8 mouse cellular contexts compared by ENCODE assay signal in genomic region chr15:80797757-80798156, GRCm38 (mm10).
DNase-seq lines count a peak whose midpoint lies in the region; ATAC-seq and TF ChIP-seq lines count a peak whose summit lies in the region.

No protein-coding gene starts in this region.

- H3K9me3 ChIP-seq in hindbrain, embryonic 10.5 days: no peaks in the 10 kb centered on the region
- no peaks in the 10 kb centered on the region for H3K9me3 ChIP-seq in limb, embryonic 15.5 days
- no peaks in the 10 kb centered on the region for H3K9me3 ChIP-seq in midbrain, embryonic 16.5 days (replicated peaks; ENCODE audit: control insufficient read depth, low read length, poor library complexity, severe bottlenecking)

- DNase-seq in layer of hippocampus, postnatal 10 days (ENCODE audit: low spot score in 2 of 2): peak; percentile 15 to 24
- no peak for DNase-seq in layer of hippocampus, postnatal 14 days (ENCODE audit: low spot score in 2 of 2)
- peak; percentile 53 for DNase-seq in hindbrain, embryonic 10.5 days (ENCODE audit: low spot score)

- H3K27me3 ChIP-seq in hindbrain, embryonic 10.5 days (ENCODE audit: insufficient read depth, poor library complexity, severe bottlenecking): no peaks in the 10 kb centered on the region
- H3K27me3 ChIP-seq in limb, embryonic 15.5 days: no peaks in the 10 kb centered on the region
- no peaks in the 10 kb centered on the region for H3K27me3 ChIP-seq in midbrain, embryonic 16.5 days (ENCODE audit: control insufficient read depth, insufficient read depth, low read depth, low read length)
- H3K27me3 ChIP-seq in testis, adult 2 months (ENCODE audit: control insufficient read depth, insufficient read depth, low read length): no peaks in the 10 kb centered on the region

- no peak for TF ChIP-seq CTCF in bone marrow macrophage, adult 2 months (IDR thresholded peaks at IDR 0.05; ENCODE audit: low read depth, low read length)
- TF ChIP-seq CTCF in embryonic fibroblast, embryonic 13.5 days (IDR thresholded peaks at IDR 0.05; ENCODE audit: borderline replicate concordance, insufficient read depth, low read length): no peak
- TF ChIP-seq CTCF in testis, adult 2 months (IDR thresholded peaks at IDR 0.05; ENCODE audit: control insufficient read depth, insufficient read depth, insufficient replicate concordance, low read depth, low read length): no peak

- H3K36me3 ChIP-seq in hindbrain, embryonic 10.5 days: no peaks in the 10 kb centered on the region
- H3K36me3 ChIP-seq in limb, embryonic 15.5 days: no peaks in the 10 kb centered on the region
- no peaks in the 10 kb centered on the region for H3K36me3 ChIP-seq in midbrain, embryonic 16.5 days (ENCODE audit: control insufficient read depth, insufficient read depth, low read length)
- H3K36me3 ChIP-seq in testis, adult 2 months (ENCODE audit: control insufficient read depth, insufficient read depth, low read length): no peaks in the 10 kb centered on the region

- H3K4me1 ChIP-seq in bone marrow macrophage, adult 2 months (ENCODE audit: control insufficient read depth, insufficient read depth, low read length): peaks cover 29% of the 10 kb centered on the region
- H3K4me1 ChIP-seq in embryonic fibroblast, embryonic 13.5 days (ENCODE audit: control insufficient read depth, insufficient read depth, low read length): peaks cover 3% of the 10 kb centered on the region; the same call in 1 of the 2 replicates
- H3K4me1 ChIP-seq in hindbrain, embryonic 10.5 days (replicated peaks): peaks cover 33% of the 10 kb centered on the region
- peaks cover 20% of the 10 kb centered on the region for H3K4me1 ChIP-seq in limb, embryonic 15.5 days
- peaks cover 28% of the 10 kb centered on the region for H3K4me1 ChIP-seq in midbrain, embryonic 16.5 days (ENCODE audit: control insufficient read depth, insufficient read depth, low read length)
- H3K4me1 ChIP-seq in testis, adult 2 months (ENCODE audit: control insufficient read depth, insufficient read depth, low read length): peaks cover 2% of the 10 kb centered on the region

- TF ChIP-seq POLR2A in bone marrow macrophage, adult 2 months (IDR thresholded peaks at IDR 0.05; ENCODE audit: borderline replicate concordance, low read depth, low read length): no peak
- TF ChIP-seq POLR2A in embryonic fibroblast, embryonic 13.5 days (IDR thresholded peaks at IDR 0.05; ENCODE audit: low read depth, low read length): peak; percentile 47; the same call in 1 of the 2 replicates
- TF ChIP-seq POLR2A in testis, adult 2 months (IDR thresholded peaks at IDR 0.05; ENCODE audit: control insufficient read depth, low read depth, low read length): no peak

- H3K4me2 ChIP-seq in limb, embryonic 15.5 days: peak overlapping the region; percentile 56
- H3K4me2 ChIP-seq in midbrain, embryonic 16.5 days (ENCODE audit: low read length): peak overlapping the region; percentile 79

- WGBS in hindbrain, embryonic 10.5 days: under 1% methylated on average over 6 of the region's 6 CpGs
- 3% methylated on average over 6 of the region's 6 CpGs for WGBS in limb, embryonic 15.5 days
- 0% methylated on average over 6 of the region's 6 CpGs for WGBS in midbrain, embryonic 16.5 days

- no peak overlapping the region for H3K9ac ChIP-seq in limb, embryonic 15.5 days
- H3K9ac ChIP-seq in midbrain, embryonic 16.5 days (ENCODE audit: low read depth, low read length): peak overlapping the region; percentile 66

- peak; percentile 65 for ATAC-seq in limb, embryonic 15.5 days (ENCODE audit: insufficient number of reproducible peaks, low FRiP score, low TSS enrichment, low read depth)
- peak; percentile 74 for ATAC-seq in midbrain, embryonic 16.5 days

- H3K27ac ChIP-seq in bone marrow macrophage, adult 2 months (ENCODE audit: insufficient read depth, low read depth, low read length): peak overlapping the region; percentile 45
- H3K27ac ChIP-seq in embryonic fibroblast, embryonic 13.5 days (ENCODE audit: insufficient read depth, low read length): peak overlapping the region; percentile 48
- H3K27ac ChIP-seq in hindbrain, embryonic 10.5 days: peak overlapping the region; percentile 96
- peak overlapping the region; percentile 88 for H3K27ac ChIP-seq in limb, embryonic 15.5 days
- peak overlapping the region; percentile 90 for H3K27ac ChIP-seq in midbrain, embryonic 16.5 days (ENCODE audit: low read length)
- peak overlapping the region; percentile 21; the same call in 1 of the 2 replicates for H3K27ac ChIP-seq in testis, adult 2 months (ENCODE audit: control insufficient read depth, insufficient read depth, low read depth, low read length)

- peak overlapping the region; percentile 43 for H3K4me3 ChIP-seq in bone marrow macrophage, adult 2 months (ENCODE audit: insufficient read depth, low read length)
- peak overlapping the region; percentile 30 for H3K4me3 ChIP-seq in embryonic fibroblast, embryonic 13.5 days (ENCODE audit: insufficient read depth, low read length)
- H3K4me3 ChIP-seq in hindbrain, embryonic 10.5 days: peak overlapping the region; percentile 70
- peak overlapping the region; percentile 50 for H3K4me3 ChIP-seq in limb, embryonic 15.5 days
- peak overlapping the region; percentile 48 for H3K4me3 ChIP-seq in midbrain, embryonic 16.5 days (ENCODE audit: low read depth, low read length)
- H3K4me3 ChIP-seq in testis, adult 2 months (ENCODE audit: control insufficient read depth, low read depth, low read length): no peak overlapping the region

Comparison
In these comparisons a context has a peak if more than half of its experiments do, and no peak if none do; other contexts are left out.
1. DNase-seq: peak in layer of hippocampus, postnatal 10 days (2 of 2) and hindbrain, embryonic 10.5 days (single experiment); none in layer of hippocampus, postnatal 14 days (0 of 2).
2. H3K27ac ChIP-seq: peak in every context shown above with its lines; median percentile 96 in hindbrain, embryonic 10.5 days; 90 in midbrain, embryonic 16.5 days; 88 in limb, embryonic 15.5 days; 48 in embryonic fibroblast, embryonic 13.5 days; 45 in bone marrow macrophage, adult 2 months; 21 in testis, adult 2 months.